Mouse (Mus musculus) large intestine, adult 2 months (tissue): Measurements from ENCODE around the gene Auts2. TPM values are rescaled to one million over a fixed set of nuclear protein-coding genes. Genes with fewer than 3 reads are reported as not detected.

Experiments
- DNase-seq: peaks from one replicate; pipeline ENCODE4 v3.0.0-alpha.2; 2012; ENCODE audit warnings: low read depth, low spot score
- WGBS: fragments of 180-500 bp; shearing (Covaris S2); methylation state at CpG from one replicate; pipeline ENCODE4 v1.1.7; 2018; 5-methylcytosine and 5-hydroxymethylcytosine counted together
- polyA plus RNA-seq: library from polyadenylated mRNA; depleted of rRNA; stranded (reverse); fragments of >200 nt; gene quantifications from 2 replicates; pipeline ENCODE4 v1.2.3, GENCODE M21; 2012

Gene Auts2
- polyA plus RNA-seq, 1 experiment = 5.9 TPM

DNA sequence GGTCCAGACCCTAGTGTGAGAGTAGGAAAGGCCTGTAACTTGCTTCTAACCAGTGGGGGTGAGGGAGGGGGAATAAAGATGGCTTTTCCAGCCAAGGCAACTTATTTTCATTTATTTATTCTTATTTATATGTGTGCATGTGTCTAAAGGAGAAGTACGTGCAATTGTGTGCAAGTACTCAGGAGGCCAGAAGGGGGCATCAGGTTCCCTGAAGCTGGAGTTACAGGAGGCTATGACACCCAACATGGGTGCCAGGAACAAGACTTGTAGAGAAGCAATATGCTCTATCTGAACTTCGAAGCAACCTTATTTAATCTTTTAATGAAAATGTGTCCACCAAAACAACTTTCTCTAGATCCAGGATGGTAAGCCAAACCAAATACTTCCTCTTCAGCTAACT lies 39.7 kb downstream of the Auts2 start:
- 99% methylated on average over 2 of the region's 2 CpGs for WGBS
- no peak for DNase-seq

DNA sequence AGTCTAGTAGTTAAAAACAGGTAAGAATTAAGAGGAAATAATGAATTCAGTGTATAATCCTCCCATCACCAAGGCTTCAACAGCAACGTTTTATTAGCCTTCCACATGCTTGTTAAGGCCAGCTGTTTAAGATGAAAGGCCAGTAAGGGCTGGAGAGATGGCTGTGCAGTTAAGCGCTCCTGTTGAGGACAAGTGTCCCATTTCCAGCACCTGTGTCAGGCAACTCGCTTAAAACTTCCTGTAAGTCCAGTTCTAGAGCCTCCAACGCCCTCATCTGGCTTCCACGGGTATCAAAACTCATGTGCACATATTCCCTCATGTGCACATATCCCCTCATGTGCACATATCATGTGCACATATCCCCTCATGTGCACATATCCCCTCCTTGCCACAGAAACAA lies 41.1 kb downstream of the Auts2 start:
- 49% methylated on average over 5 of the region's 5 CpGs for whole genome bisulfite sequencing
- no peak for DNase-seq

DNA sequence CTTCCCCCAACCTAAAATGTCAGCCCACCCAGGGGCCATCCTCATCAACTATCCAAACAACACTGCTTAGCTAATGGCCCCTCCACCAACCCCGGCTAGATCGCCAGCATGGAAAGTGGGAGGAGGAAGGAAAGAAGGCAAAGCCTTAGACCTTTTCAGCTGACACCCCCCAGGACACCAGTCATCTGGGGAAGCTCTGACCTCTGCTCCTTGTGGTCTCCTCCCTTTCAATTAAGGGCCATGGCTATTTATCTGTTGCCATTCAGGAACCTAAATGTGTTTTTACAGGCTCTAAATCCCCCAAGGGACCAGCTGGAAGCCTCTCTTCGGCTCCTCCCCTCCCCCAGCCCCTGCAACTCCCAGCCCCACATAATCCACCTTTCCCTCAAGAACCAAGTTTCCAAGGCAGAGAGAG lies 42.3 kb downstream of the Auts2 start:
- no peak for DNase-seq
- 71% methylated on average over 3 of the region's 3 CpGs for WGBS

DNA sequence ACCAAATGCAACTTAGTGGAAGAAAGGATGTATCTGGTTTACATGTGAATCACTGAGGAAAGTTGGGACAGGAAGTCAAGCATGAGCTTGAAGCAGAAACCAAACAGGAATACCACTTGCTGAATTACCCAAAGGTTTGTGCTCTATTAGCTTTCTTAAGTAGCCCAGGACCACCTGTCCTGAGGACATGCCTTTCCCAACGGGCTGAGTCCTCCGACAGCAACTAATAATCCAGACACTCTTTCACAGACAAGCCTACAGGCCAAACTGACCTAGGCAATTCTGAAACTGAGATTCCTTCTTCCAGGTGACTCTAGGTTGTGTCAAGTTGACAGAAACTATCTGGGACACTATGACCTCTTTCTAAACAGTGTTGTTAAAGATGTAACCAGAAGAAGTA lies 44.2 kb downstream of the Auts2 start:
- DNase-seq = no peak
- WGBS = 77% methylated on average over 2 of the region's 2 CpGs

DNA sequence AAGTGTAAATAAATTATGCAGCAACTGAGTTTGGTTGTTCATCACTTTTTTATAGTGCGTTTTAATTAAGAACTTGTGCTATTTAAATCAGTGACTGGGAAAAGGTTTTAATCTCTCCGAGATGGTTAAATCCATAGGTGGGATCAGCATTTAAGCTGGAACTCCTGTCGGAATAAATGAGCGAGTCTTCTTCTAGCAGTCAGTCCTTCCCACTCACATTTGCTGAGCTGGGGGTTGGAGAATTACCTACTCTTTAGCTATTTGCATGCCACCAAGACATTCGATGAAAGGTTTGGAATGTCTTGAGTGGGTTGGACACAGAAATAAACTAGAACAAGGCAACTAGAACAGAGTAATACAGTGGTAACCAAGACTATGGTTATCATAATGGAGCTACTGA lies 45.1 kb downstream of the Auts2 start:
- no peak for DNase-seq
- 90% methylated on average over 5 of the region's 5 CpGs for WGBS

DNA sequence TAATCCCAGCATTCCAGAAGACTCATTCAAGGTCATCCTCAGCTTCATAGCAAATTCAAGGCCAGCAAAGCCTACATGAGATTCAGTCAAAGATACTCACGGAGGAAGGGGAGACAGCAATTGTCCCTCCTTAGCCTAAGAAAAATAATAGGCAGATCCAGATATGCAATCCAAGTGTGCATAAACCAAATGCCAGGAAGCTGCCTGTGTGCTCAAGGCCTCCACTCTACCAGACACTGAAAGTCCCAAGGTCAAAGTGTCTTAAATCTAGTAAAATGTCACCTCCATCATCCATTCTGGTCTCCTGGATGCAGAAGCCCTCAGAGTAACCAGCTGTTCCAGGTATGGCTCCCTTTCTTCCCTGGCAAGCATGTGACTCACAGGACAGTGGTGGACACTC lies 50.4 kb downstream of the Auts2 start:
- WGBS = 84% methylated on average over 1 of the region's 1 CpGs
- DNase-seq = no peak

DNA sequence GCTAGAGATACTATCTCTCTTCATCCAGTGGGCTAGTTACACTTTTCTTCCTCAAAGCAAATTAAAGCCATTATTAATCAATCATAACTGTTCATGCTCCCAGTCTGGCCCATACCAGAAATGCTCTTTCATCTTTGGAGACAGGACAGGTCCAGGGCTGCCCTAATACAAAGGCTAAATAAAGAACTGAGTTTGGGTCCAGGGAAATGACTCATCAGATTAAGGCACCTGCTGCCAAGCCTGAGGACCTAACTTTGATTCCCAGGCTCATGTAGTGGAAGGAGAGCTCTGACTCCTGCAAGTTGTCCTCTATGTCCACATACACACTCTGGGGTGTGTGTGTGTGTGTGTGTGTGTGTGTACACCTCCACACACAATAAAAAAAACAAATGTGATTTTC lies 51.1 kb downstream of the Auts2 start:
- DNase-seq = no peak

DNA sequence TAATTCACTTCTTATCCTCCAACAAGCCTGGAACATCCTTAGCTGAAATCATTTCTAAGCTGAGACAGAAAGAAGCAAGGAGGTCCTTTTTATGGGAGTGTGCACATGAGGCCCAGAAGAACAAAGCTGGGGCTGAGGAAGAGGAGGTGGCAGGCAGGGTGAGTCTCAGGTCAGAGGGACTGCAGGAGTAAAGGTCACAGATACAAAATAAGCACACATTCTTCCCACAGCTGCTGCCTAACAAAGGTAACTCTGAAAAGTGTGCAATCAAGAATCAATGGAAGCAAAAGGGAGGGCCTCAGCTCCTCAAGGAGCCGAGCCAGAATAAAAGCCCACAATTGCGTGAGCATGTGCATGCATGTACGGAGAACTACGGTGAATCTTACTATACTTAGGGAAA lies 51.6 kb downstream of the Auts2 start:
- DNase-seq = no peak
- 37% methylated on average over 4 of the region's 4 CpGs for WGBS

DNA sequence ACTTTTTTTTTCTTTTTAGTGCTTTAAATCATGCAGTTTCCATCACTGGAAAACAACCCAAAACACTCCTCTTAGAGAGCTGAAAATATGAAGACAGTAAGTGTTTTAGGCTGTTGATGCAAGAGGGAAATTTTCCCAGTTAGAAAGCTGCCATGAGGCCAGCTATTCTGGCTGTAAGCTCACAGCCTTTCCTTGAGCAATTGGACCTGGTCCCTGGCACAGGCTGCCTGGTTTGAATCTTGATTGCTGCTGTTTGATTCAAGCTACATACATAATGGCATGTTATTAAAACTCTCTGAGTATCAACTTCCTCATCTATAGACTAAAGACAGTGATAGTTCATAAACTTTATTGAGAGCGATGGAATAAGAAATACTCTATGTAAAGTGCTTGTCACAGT lies 52.8 kb downstream of the Auts2 start:
- 46% methylated on average over 1 of the region's 1 CpGs for WGBS
- DNase-seq = no peak

DNA sequence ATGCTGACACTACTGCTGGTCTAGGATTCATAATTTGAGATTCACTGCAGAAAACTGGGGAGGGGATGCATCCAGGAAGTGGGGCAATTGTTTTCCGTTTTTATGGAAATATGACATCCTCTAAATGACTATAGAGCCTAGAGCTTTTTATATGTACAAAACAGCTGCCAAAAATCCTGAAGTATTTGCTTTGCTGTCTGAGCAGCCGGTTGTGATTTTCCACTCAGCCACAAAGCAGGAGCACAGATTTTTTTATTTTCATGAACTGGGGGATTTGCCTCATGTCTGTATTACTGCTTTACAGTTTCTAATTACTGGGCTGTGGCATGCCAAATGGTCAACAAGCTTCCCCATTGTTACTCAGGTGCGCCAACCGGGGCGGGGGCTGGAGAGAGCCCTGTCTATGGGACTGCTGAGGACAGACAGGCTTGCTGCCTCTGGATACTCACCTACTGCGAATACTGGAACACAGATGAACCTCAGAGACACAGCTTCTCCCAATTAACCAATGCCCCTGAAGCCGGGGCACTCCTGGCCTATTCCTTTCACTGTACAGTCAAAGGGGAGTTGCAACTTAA lies 53.3 kb downstream of the Auts2 start:
- no peak for DNase-seq
- WGBS = 32% methylated on average over 7 of the region's 7 CpGs

DNA sequence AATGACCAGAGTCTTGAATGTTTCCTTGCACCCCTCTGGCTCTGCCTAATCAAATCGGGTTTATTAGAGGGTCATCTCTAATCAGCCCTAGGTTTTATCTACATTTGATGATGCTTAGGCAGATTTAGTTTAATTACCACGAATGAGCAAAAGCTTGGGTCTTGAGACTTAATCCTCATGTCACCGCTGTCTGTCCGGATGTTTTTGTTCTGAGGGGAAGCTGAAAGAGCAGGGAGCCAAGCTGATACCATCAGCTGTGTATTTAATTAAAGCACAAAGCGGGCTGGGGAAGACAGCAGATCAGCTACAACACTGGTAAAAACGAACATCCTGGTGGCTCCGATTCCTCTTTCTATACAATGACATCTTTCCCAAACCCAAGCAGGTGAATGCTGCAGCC lies 56.3 kb downstream of the Auts2 start:
- DNase-seq = no peak
- 76% methylated on average over 7 of the region's 7 CpGs for WGBS

DNA sequence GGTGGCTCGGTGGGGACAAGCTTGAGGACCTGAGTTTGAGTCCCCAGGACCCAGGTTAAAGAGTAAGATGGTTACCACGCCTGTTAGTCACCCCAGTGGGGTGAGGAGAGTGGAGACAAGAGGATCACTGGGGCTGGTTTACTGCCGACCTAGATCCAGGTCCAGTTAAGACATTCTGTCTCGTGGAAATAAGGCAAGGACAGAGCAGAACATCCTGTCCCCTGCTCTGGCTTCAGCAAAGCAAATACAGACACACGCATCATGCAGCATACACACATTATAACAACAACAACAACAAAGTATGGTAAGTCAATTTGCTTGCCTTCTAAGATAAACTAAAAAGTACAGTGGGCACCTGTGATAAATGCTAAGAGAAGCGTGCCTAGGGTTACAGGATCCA lies 57.1 kb downstream of the Auts2 start:
- 83% methylated on average over 6 of the region's 6 CpGs for WGBS
- DNase-seq = no peak

DNA sequence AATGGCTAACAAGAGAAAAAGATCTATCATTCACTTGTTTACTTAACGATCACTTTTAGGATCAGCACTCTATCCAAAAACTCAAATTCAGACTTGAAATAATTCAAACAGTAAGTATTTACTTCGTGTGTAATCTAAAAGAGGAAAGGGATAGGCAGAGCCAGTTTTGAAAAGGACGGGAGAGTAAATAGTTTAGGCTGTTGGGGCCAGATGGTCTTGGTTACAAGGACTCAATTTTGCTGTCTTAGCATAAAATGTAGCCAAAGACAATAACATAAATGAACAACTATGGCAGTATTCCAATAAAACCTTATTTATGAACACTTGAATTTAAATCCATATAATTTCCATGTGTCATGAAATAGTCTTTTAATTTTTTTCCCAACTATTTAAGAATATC lies 57.7 kb downstream of the Auts2 start:
- no peak for DNase-seq
- 52% methylated on average over 3 of the region's 3 CpGs for WGBS

DNA sequence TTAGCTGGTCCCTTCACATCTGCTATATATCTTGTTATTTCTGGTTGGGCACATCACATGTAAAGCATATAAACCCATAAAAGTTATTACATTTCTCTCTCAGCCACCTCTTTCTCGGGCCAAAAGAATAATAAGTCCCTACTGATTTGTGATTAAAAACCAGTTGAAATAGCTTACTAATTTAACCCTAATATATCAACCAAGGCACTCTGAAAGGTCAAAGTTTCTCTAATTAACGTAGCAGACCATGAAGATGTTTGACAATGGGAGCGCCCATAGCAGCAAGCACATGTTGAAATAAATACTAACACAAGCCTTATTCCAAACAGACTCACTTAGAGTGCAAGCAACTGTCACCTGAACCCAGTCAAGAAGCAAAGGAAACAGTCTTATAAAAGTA lies 61.7 kb downstream of the Auts2 start:
- 59% methylated on average over 3 of the region's 3 CpGs for WGBS
- DNase-seq = no peak

DNA sequence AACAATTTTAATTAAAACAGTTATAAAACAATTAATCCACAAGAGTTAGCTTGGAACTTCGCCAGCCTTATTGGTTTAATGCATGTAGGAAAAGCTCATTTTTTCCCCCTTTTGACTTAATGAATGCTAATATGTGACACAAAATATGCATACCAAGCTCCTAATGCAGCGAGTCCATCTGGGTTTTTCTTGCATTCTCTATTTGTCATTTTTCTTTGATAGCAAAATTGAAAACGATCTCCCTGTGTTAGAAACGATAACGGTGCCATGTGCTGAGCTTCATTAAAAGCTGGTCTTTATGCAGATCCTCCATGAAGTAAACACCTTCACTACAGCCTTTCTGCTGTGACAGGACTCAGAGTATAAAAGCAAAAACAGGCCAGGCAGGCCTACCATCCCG lies 62.7 kb downstream of the Auts2 start:
- WGBS = 89% methylated on average over 6 of the region's 6 CpGs
- no peak for DNase-seq

DNA sequence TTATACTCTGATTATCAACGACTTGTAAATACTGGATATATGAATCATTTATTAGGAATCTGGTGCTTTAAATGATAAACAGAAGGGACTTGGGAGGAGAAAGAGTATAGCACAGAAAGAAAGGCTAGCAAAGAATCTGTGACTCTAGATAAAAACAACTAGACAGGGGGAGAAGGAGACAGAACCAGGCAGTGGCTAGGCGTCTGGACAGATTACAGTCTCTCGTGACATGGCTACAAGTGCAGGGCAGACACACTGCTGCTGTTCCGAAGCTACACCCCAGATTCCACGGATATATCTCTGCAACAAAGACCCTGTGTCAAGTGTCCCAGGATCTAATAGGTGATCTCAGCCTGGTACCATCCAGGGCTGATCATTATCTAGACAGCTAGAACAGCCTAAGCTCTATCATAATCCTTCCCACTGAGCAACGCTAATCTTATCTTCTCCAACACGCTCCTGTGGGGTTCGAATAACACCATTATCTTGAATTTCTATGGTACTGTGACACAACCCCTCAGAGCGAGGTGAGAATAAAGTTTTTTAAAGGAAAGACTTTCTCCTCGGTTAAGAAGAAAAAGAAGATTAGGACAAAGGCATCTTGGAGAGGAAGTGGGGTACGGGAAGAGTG lies 63.8 kb downstream of the Auts2 start:
- WGBS = 74% methylated on average over 11 of the region's 11 CpGs
- no peak for DNase-seq

DNA sequence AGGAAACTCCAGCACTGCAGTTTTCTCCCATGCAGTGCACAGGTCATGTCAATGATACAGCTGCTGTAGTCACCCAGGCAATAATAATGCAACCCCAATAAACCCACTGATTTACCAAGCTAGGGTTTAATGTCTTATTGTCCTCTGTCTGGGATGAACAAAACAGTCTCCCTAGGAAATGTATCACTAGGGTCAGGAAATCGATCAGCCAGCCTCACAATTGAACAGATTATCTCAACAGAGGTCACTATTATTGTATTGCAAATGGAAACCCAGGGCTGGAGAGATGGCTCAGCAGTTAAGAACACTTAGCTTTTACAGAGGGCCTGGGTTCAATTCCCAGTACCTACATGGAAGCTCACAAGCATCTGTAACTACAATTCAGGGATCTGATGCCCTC lies 65.6 kb downstream of the Auts2 start:
- DNase-seq = no peak
- 57% methylated on average over 1 of the region's 1 CpGs for WGBS

DNA sequence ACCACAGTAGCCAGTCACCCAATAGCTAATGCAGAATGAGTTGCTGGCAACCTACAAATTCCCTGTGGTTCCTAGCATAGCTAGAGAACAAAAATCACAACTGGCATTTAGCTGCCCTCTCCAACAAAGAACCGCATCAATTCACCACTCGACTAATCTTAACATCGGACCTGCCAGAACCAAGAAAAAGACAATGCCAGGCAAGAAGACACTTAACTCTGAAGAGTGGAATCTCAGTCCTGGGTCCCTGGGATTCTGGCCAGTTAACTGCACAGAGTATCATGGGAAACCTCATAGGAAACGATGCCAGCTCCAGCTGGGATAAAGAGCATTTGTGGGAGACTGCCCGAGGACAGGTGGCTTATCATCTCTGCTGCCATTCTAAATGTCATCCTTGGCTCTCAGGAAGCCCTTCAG lies 70.2 kb downstream of the Auts2 start:
- 80% methylated on average over 5 of the region's 5 CpGs for WGBS
- DNase-seq = no peak

DNA sequence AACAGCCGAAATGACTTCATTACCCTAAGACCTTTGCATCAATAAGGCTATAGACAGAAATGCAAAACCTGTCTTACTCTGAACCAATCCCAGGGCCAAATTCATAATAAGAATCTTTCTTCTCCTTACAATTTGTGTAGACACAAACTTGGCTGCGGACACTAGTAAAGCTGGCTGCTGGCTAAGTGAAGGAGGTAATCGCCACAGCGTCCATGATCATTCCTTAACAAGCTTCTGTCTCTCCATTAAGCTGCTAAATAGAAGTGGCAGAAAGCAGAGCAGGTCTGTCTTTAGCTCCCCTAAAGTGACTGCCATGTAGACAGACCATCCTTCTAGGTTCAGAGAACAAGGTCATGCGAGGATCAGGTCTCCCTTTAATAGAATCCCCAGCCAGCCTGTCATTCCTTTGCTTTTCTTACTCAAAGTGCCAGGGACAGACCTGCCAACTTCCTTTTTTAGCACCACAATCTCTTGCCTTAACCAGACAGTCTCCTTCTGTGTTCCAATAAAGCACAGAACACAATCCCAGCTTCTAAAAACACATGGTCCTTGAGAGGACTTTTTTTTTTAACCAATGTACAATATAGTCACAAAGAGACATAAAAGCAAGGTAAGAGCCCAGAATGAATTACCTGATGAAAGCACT lies 70.8 kb downstream of the Auts2 start:
- 86% methylated on average over 5 of the region's 5 CpGs for WGBS
- no peak for DNase-seq

DNA sequence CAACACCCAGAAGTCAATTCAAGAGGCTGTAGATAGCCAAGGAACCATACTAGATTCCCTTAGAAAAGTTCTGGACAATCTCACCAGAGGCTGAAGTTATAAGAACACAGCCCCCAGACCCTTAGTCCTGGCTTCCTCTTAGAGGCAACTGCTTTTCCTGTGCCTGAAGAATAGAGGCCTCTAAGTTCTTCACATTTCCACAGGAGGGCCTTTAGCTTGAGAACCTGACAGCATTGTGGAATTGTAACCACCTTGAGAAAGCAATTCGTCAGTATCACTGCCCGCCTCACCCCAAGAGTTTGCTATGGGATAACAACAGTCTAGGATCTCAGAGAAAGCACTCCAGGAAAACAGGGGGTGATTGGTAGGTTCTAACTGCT lies 75.8 kb downstream of the Auts2 start:
- DNase-seq = no peak
- 90% methylated on average over 2 of the region's 2 CpGs for WGBS

DNA sequence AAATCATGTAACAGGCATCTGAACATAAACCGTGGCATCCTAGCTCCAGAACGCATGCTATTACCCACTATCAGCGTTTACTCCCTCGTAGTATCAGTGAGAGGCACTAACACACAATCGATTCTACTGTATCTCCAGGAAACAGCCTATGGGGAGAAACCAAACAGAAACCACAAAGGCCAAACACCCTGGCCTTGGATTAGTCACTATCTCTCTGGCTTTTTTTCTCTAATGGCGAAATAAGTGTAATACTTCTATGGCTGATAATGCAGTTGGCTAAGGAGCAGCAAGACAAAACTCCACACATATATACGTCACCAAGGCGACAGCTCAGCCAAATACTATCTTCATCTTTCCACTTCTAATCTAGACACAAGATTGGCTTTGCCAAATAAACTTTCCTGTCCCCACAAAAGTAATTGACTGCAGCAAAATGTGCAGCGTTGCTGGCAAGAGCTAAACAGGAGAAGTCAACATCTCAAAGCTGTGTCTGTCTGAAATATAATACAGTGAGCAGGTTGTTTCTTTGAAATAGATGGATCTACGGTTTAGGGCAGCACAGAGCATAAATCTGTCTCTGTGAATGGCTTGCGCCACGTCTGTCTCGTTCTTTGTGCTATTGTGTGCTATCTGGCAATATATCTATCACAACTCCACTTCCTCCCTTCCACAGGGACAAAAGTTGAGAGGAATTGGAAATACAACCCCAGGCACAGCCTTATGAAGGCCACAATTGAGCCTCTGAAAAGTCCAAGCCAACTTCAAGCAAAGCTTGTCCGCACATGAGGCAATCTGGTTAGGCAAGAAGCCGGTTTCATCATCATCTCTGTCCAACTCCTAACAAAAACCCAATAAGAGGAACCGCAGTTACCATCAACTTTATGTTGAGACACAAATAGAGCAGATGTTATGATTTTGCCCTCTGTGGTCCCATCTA lies 76.4 kb downstream of the Auts2 start:
- WGBS = 81% methylated on average over 16 of the region's 16 CpGs
- no peak for DNase-seq
